Mouse (Mus musculus): ENCODE measurements at regions not wholly inside any gene's neighbourhood (a gene's known extent, or its start where the extent isn't known, plus 50 kb on each side); places are given as distances from the start of the nearest gene placed in this dataset.
"Not testable (repeated sequence)": the region's sequence is repeated elsewhere in the genome, so short reads cannot be mapped to it uniquely, and the experiment has no call there.

DNA sequence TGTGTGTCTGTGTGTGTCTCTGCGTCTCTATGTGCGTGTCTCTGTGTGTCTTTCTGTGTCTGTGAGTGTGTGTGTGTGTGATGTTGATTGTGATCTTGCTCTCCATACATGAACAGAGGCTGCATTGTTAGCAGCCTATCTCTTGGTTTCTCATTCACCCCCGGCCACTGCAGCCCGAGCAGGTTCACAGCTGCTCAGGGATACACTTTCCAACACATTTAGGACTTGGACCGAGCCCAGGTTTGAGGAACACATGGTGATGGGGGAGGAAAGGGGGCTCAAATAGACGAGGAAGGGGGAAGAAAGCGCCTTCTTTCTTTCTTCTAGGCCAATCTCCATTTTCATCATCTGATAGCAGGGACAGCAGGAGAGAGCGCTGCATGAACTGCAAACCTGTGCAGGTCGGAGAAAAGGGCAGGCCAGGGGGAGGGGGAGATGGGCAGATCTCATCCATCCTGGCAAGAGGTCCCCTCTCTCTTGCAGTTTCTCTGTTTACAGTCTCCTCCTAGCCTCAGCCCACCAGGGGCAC lies 123.2 kb downstream of the Zfp36l1 start:
- DNase-seq, result no peak

DNA sequence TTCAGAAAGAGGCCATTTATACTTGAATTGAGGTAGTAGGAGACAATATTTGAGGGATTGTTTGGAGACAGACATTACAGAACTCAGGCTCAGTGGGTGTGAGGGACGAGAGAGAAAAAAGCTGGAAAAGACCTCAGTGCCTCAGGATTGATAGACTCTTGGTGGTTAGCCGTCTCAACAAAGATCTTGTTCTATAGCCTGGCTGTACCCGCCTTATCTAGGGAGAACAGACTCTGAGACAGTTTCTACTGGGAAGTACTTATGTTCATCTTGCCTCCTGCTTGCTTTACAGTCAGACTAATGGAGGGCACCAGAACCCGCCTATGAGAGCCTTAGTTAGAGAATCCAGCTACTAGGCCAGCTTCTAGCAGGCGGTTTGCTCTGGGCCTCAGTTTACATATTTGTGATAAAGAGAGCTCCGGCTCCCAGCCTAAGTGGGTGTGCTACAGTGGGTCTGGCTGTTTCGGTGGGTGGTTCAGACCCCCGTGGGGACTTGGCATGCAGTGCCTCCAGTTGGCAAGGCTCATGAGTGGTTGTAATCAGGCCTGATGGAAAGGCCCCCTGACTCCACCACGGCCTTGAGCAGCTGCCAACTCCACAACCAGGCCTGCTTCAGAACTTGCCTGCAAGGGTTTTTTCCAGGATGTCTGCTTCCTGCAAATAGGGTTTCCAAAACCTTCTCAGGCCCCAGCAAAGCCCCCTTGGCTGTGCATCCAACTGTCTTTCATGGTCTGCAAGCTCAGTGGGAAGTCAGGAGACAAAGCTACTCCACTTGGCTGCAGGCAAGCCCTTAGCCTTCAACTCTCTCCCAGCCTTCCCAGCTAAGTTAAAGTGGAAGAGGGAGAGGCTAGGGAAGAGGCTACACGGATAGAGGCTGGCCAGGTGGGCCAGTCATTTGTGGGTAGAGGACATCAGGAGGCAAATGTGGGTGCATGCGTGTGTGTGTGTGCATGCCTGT lies 124.1 kb downstream of the Zfp36l1 start:
- DNase-seq, result peak; percentile 49 to 53

DNA sequence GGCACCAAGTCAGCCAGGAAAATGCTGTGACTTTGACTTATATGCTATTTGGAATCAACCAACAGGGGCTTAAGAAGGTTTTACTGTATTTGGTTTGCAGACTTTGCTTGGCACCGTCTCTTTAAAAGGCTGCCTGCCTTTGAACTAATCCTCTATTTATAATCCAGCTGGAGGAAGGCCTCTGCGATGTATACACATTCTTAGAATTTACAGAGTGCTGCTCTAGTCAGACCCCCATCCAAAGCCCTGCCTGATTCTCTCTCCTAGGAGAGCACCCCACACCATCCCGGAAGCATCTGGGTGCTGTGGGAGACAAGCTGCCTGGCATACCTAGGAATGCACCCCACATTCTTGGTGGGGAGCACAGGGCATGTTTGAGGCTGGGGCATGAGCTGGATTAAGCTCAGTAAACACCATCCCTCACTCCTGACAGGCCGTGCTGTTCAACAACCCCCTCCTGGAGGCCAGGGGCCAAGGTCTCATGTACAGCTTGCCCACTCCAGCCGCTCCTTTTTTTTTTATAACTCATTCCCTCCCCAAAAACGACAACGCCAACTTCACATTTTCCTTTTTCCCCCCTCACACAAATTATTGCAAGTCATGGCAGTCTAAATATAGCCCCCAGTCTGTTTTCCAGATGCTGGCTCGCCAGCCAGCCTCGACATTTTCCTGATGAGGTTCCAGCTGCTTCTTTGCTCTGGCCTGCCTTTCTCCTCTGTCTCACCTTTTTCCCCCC lies 126.4 kb downstream of the Zfp36l1 start:
- no peak for DNase-seq

- no peak for DNase-seq
Measured at GRCm38 (mm10) chr12:79984985-79985747, 127.6 kb downstream of the Zfp36l1 start.

GRCm38 (mm10) chr12:79984025-79984790 lies 128.6 kb downstream of the Zfp36l1 start:
- no peak for DNase-seq

DNA sequence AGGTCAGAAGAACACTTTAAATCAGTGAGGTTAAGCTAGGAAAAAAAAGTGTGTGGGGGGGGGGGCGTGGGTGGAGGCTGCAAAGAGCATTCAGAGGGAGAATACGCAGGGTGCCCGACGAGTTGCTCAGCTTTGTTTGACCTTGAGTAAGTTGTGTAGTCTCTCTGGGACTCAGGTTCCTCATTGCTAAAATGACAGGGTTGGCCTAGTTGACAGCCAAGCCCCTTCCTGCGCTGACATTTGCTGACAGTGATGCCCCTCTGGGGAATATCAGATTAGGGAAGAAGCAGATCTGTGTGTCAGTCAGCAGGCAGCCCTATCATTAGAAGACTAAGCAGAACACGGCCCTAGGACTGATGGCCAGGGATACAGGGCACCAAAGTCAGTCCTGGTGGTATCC lies 129.6 kb downstream of the Zfp36l1 start:
- DNase-seq, result no peak

GRCm38 (mm10) chr12:79982497-79982896 lies 130.3 kb downstream of the Zfp36l1 start:
- not testable (repeated sequence) for DNase-seq

DNA sequence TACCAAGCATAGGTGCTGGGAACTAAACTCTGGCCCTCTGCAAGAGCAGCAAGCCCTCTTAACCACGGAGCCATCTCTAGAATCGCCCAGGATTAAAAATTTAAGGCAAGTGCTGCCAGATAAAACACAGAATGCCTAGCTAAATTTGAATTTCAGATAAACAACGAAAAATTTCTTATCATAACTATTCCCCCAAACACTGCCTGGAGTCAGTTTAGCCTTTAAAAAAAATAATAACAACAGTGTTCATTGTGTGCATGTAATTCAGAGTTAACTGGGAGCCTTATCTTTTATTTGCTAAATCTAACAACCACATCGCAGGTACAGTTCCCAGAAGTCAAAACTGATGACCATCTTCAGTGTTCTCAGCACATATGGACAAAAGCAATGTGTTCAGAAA lies 132.1 kb downstream of the Zfp36l1 start:
- DNase-seq, result no peak

DNA sequence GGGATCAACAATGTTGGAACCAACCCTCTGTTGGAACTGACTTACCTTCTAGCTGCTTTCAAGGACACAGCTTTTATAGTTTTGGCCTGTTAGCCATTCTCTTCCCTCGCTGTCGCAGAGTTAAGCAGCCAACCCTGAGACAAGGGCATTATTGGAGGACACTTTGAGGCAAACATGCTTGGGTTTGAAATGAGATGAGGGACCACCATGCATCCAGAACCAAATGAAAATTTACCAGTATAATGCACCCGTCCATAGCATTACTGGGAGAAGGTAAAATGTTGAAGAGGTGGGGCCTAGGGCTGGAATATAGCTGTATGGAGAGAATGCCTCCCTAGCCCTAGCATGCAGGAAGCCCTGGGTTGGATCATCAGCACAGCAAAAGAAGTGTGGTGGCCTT lies 135.7 kb downstream of the Zfp36l1 start:
- DNase-seq, result no peak

- no peak for DNase-seq
Measured at GRCm38 (mm10) chr12:79975466-79976239, 137.2 kb downstream of the Zfp36l1 start.

DNA sequence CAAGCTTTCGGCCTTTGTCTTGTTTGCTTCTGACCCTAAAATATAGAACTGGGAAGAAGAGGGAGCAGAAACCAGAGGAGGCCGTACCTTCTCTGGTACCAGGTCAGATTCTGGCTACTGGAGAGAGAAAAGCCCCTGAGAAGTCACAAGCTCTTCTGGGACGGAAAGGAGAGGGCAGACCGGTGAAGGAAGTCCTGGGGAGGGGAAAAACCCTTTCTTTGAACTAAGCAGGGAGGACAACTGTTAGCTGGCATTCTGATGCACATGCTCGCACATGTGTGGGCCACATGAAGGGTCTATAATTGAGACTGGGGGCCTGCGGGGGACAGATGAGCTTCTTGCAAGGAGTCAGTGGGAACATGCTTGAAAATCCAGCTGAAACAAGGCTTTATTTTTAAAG lies 137.8 kb downstream of the Zfp36l1 start:
- DNase-seq, result no peak

- DNase-seq, result peak; percentile 61 to 65
Measured at GRCm38 (mm10) chr12:79974530-79974929, 138.3 kb downstream of the Zfp36l1 start.

DNA sequence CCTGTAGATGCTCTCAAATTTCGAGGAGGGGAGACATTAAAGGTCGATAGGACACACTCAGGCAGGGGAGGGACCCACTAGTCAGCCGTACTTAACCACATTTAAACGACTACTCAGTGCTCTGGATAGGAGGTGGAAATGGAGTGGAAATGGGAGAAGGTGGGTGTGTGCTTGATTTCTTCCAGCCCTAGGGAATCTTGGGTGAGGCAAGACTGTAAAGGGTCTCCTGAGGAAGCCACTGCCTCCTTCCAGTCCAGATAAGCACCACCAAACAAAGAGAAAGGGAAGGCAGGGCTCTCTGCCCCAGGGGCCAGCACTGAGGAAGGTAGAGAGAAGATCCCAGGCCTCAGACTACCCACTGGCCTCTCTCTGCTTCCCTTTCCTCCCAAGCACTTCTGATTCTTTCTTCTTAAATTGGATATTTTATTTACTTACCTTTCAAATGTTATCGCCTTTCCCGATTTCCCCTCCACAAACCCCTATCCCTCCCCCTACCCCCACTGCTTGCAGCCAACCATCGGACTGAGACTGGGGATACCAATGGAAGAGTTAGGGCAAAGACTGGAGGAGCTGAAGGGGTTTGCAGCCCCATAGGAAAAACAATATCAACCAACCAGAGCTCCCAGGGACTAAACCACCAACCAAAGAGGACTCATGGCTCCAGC lies 139.1 kb downstream of the Zfp36l1 start:
- DNase-seq, result no peak

DNA sequence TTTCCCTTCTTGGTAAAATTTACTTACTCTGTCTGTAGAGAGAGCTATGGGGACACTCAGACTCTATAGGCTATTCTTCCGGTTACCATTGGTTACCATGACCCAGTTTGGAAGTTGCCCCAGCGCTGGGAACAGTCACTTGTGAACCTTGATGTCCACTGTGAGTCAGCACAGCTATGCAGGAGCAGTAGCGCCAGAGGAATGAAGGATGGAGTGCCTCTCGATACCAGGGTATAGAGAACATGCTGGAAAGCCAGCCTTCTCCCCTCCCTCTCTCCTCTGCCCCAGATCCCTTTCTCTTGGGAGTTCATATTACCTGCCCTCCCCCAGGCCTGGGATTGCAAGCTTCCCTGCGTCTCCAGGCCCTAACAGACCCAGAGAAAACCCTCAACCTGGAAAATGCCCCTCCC lies 141.8 kb downstream of the Zfp36l1 start:
- DNase-seq, result no peak

- peak; percentile 52 to 64 for DNase-seq
Measured at GRCm38 (mm10) chr12:79970227-79970901, 142.4 kb downstream of the Zfp36l1 start.

- DNase-seq, result peak in 1 of 2 experiments; percentile 65
Measured at GRCm38 (mm10) chr12:79969346-79970226, 143.2 kb downstream of the Zfp36l1 start.

GRCm38 (mm10) chr12:79968676-79969075 lies 144.1 kb downstream of the Zfp36l1 start:
- no peak for DNase-seq

DNA sequence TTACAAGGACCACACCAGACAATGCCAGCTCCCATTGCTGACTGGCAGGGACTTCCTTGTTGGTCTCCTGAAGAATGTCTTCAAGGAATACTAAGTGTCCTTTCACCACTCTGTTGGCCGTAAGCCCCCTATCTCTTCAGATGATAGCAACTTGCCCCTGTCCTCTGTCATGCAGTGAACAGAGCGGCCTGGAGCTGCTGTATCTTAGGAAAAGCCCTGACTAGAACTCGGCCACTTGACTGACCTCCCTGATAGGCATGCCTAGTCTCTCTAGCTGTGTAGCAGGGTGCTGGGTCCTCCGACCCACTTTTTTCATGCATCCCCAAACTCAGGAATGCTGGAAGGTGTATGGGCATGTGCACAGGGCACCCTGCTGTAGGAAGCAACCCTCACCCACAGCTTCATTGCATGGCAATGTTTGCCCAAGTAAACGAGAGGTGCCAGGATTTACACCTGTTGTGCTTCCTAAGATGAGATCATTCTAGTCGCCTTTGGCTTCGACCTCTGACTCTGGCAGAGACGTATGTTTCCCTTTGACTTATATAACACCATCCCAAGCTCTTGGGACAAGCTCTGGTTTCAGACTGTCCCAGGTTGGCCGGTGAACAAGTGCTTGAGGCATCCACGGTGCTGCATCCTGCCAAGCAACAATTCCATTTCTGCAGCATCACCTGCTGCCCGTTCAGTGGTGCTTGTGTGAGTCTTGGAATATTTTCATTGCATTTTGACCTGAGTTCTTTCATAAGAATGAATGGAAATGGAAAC lies 145.1 kb downstream of the Zfp36l1 start:
- DNase-seq, result no peak

Measured in kidney, postnatal 4 days (tissue).